Mouse (Mus musculus): ENCODE data around the gene Elavl2. TPM values are rescaled to one million over a fixed set of nuclear protein-coding genes. Genes with fewer than 3 reads are reported as not detected.

Elavl2 gene
- polyA plus RNA-seq (2015; fragmentation: Nextera tagmentation; extraction: Ambion mirVana): 0.20 and 0.22 TPM in 2 replicates

GRCm38 (mm10) chr4:91400423-91400822 lies at the start of gene Elavl2:
TSS of gene Elavl2 (minus strand) at chr4:91400785.
- no peak within 1 kb of the TSS for H3K4me3 ChIP-seq (replicated peaks)

GRCm38 (mm10) chr4:91447887-91448286 lies 47.3 kb upstream of the Elavl2 start:
- H3K4me1 ChIP-seq (replicated peaks): no peaks in the 10 kb centered on the region
- H3K27ac ChIP-seq (replicated peaks): no peak overlapping the region
- H3K36me3 ChIP-seq (replicated peaks): no peaks in the 10 kb centered on the region
- H3K4me3 ChIP-seq (replicated peaks): no peak overlapping the region
- WGBS (ENCODE audit: insufficient replicate concordance): 39% methylated on average over 2 of the region's 2 CpGs
- no peak overlapping the region for H3K9ac ChIP-seq
- ATAC-seq (ENCODE audit: insufficient read depth): no peak
- no peaks in the 10 kb centered on the region for H3K9me3 ChIP-seq (replicated peaks)
- no peak overlapping the region for H3K4me2 ChIP-seq
- H3K27me3 ChIP-seq: no peaks in the 10 kb centered on the region

More at GRCm38 (mm10) chr4:91400423-91400822, at the start of gene Elavl2:
- WGBS (ENCODE audit: insufficient replicate concordance): 7% methylated on average over 28 of the region's 28 CpGs
- Histone ChIP-seq H3K9ac (no peak within 1 kb of the TSS), H3K9me3 (replicated peaks) (no peaks in the 10 kb centered on the region), H3K4me2 (no peak within 1 kb of the TSS), H3K36me3 (replicated peaks) (no peaks in the 10 kb centered on the region), H3K27ac (replicated peaks) (no peak within 1 kb of the TSS), H3K4me1 (replicated peaks) (no peaks in the 10 kb centered on the region), H3K27me3 (peaks cover 13% of the 10 kb centered on the region)
- no peak for ATAC-seq (ENCODE audit: insufficient read depth)

GRCm38 (mm10) chr4:91415582-91415981 lies 15.0 kb upstream of the Elavl2 start:
- ATAC-seq (ENCODE audit: insufficient read depth): no peak
- Histone ChIP-seq H3K36me3 (replicated peaks) (no peaks in the 10 kb centered on the region), H3K27ac (replicated peaks) (no peak overlapping the region), H3K9ac (no peak overlapping the region), H3K4me2 (no peak overlapping the region), H3K27me3 (no peaks in the 10 kb centered on the region), H3K4me1 (replicated peaks) (no peaks in the 10 kb centered on the region), H3K9me3 (replicated peaks) (no peaks in the 10 kb centered on the region), H3K4me3 (replicated peaks) (no peak overlapping the region)
- 55% methylated on average over 1 of the region's 1 CpGs for WGBS (ENCODE audit: insufficient replicate concordance)

GRCm38 (mm10) chr4:91405047-91405446 lies 4.5 kb upstream of the Elavl2 start:
- Histone ChIP-seq H3K36me3 (replicated peaks) (no peaks in the 10 kb centered on the region), H3K27me3 (peaks cover 5% of the 10 kb centered on the region), H3K4me3 (replicated peaks) (no peak overlapping the region), H3K4me2 (no peak overlapping the region), H3K9ac (no peak overlapping the region), H3K9me3 (replicated peaks) (no peaks in the 10 kb centered on the region), H3K4me1 (replicated peaks) (no peaks in the 10 kb centered on the region), H3K27ac (replicated peaks) (no peak overlapping the region)
- ATAC-seq (ENCODE audit: insufficient read depth): no peak
- 65% methylated on average over 3 of the region's 3 CpGs for WGBS (ENCODE audit: insufficient replicate concordance)

DNA sequence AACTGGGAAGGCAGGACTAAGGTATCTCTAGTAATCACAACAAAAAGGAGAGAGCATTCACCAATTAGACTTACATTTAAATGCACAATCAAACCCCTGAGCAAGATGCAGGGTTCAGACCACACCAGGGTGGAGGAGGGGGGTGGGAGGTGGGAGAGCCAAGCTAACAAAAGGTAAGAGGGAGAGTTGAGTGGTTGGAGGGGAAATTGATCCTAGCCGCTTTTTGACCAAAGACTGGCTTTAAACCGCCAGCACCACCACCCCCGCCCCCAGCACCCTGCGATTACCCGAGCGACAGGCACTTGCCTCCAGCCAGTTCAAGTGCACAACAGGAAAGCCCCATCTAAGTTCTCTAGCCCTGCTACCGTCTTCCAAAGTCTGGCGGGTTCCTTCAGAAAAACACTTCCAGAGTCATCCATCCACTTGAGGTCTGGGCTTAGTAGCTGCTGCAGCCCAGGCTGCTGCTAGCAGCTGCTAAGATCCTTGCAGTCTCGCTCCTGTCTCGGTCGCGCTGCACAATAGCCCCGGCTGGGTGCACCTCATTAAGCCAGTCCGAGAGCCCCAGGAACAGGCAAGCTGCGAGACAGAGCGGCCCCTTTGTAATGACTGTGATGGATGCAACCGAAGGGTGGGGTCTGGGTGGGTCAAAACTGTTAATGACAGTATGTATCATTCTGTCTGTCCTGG lies 932 bp downstream of the Elavl2 start:
- Histone ChIP-seq H3K4me1 (replicated peaks) (no peaks in the 10 kb centered on the region), H3K9ac (no peak overlapping the region), H3K9me3 (replicated peaks) (no peaks in the 10 kb centered on the region), H3K4me2 (no peak overlapping the region), H3K27me3 (peaks cover 13% of the 10 kb centered on the region), H3K27ac (replicated peaks) (no peak overlapping the region), H3K4me3 (replicated peaks) (no peak overlapping the region), H3K36me3 (replicated peaks) (no peaks in the 10 kb centered on the region)
- no peak for ATAC-seq (ENCODE audit: insufficient read depth)
- WGBS (ENCODE audit: insufficient replicate concordance): 2% methylated on average over 17 of the region's 17 CpGs

GRCm38 (mm10) chr4:91391987-91392598 lies 8.5 kb downstream of the Elavl2 start:
- no peak overlapping the region for H3K4me2 ChIP-seq
- H3K27ac ChIP-seq (replicated peaks): no peak overlapping the region
- no peak overlapping the region for H3K9ac ChIP-seq
- no peaks in the 10 kb centered on the region for H3K27me3 ChIP-seq
- H3K36me3 ChIP-seq (replicated peaks): no peaks in the 10 kb centered on the region
- no peaks in the 10 kb centered on the region for H3K4me1 ChIP-seq (replicated peaks)
- ATAC-seq (ENCODE audit: insufficient read depth): no peak
- H3K4me3 ChIP-seq (replicated peaks): no peak overlapping the region
- H3K9me3 ChIP-seq (replicated peaks): no peaks in the 10 kb centered on the region
- WGBS (ENCODE audit: insufficient replicate concordance): 50% methylated on average over 5 of the region's 5 CpGs

- Histone ChIP-seq H3K4me1 (replicated peaks) (no peaks in the 10 kb centered on the region), H3K27me3 (no peaks in the 10 kb centered on the region; the same call in 1 of the 2 replicates), H3K36me3 (replicated peaks) (no peaks in the 10 kb centered on the region), H3K27ac (replicated peaks) (no peak overlapping the region), H3K9me3 (replicated peaks) (no peaks in the 10 kb centered on the region), H3K4me2 (no peak overlapping the region), H3K4me3 (replicated peaks) (no peak overlapping the region), H3K9ac (no peak overlapping the region)
- ATAC-seq (ENCODE audit: insufficient read depth): no peak
- WGBS (ENCODE audit: insufficient replicate concordance): 82% methylated on average over 3 of the region's 3 CpGs
Measured at GRCm38 (mm10) chr4:91387701-91388100, 12.9 kb downstream of the Elavl2 start.

GRCm38 (mm10) chr4:91381201-91381627 lies 19.4 kb downstream of the Elavl2 start:
- H3K9me3 ChIP-seq (replicated peaks): no peaks in the 10 kb centered on the region
- peaks cover 32% of the 10 kb centered on the region for H3K27me3 ChIP-seq
- H3K4me3 ChIP-seq (replicated peaks): no peak overlapping the region
- H3K9ac ChIP-seq: no peak overlapping the region
- 4% methylated on average over 13 of the region's 13 CpGs for WGBS (ENCODE audit: insufficient replicate concordance)
- no peak for ATAC-seq (ENCODE audit: insufficient read depth)
- H3K27ac ChIP-seq (replicated peaks): no peak overlapping the region
- H3K4me2 ChIP-seq: no peak overlapping the region
- H3K4me1 ChIP-seq (replicated peaks): no peaks in the 10 kb centered on the region
- H3K36me3 ChIP-seq (replicated peaks): no peaks in the 10 kb centered on the region

- 8% methylated on average over 24 of the region's 24 CpGs for WGBS (ENCODE audit: insufficient replicate concordance)
- H3K4me3 ChIP-seq (replicated peaks): no peak overlapping the region
- no peaks in the 10 kb centered on the region for H3K9me3 ChIP-seq (replicated peaks)
- H3K36me3 ChIP-seq (replicated peaks): no peaks in the 10 kb centered on the region
- peaks cover 39% of the 10 kb centered on the region for H3K27me3 ChIP-seq
- ATAC-seq (ENCODE audit: insufficient read depth): no peak
- no peak overlapping the region for H3K4me2 ChIP-seq
- H3K27ac ChIP-seq (replicated peaks): no peak overlapping the region
- no peak overlapping the region for H3K9ac ChIP-seq
- no peaks in the 10 kb centered on the region for H3K4me1 ChIP-seq (replicated peaks)
Measured at GRCm38 (mm10) chr4:91380341-91381117, 20.1 kb downstream of the Elavl2 start.

DNA sequence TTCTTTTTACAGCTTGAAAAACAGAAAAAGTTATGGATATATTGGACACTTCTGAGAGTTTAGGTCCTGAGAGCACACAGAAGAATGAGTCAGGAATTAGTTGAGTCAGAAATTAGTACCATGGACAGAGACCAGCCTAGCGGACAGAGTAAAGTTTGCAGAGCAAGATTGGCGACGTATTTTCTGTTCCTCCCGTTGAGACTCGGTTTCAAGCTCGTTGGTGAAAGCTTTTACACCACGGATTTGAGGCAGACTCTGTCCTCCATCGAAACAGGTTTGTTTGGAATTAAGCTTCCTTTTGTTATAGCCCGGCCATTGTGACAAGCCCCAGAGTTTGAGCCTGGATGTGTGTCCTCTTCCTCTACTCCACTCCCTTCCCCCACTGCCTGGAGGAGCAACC lies 21.0 kb downstream of the Elavl2 start:
- no peak overlapping the region for H3K4me2 ChIP-seq
- ATAC-seq (ENCODE audit: insufficient read depth): no peak
- H3K4me3 ChIP-seq (replicated peaks): no peak overlapping the region
- H3K4me1 ChIP-seq (replicated peaks): no peaks in the 10 kb centered on the region
- H3K36me3 ChIP-seq (replicated peaks): no peaks in the 10 kb centered on the region
- H3K9ac ChIP-seq: no peak overlapping the region
- H3K9me3 ChIP-seq (replicated peaks): no peaks in the 10 kb centered on the region
- H3K27ac ChIP-seq (replicated peaks): no peak overlapping the region
- 2% methylated on average over 9 of the region's 9 CpGs for WGBS (ENCODE audit: insufficient replicate concordance)
- peaks cover 48% of the 10 kb centered on the region for H3K27me3 ChIP-seq

DNA sequence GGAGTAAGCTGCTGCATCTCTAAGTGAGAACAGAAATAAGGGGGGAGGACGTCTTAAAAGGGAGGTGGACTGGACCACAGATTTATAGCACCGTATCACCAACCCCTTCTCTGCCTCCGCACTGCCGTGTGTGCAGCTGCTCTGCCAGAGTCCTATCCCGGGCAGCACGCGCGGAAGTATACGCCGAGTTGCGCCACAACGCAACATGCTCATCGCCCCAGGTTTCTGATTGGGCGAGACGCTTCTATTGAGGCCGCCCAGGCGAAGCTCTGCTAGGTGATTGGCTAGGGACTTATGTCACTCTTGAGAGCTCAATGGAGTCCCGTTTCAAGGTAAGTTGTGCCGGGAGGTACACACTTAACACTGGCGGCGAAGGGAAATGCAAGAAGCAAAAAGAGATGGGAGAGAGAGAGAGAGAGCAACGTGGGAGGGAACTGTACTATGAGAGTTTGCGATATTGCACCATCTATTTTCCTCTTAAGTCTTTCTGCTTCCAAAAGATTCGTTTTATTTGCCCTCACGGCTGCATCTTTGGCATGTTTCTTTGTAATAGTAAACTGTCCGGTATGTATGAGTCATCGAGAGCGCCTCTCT lies 24.2 kb downstream of the Elavl2 start:
- H3K9ac ChIP-seq: no peak overlapping the region
- peak; percentile 85 for ATAC-seq (ENCODE audit: insufficient read depth)
- H3K4me1 ChIP-seq (replicated peaks): peaks cover 8% of the 10 kb centered on the region
- peak overlapping the region; percentile 31 for H3K4me3 ChIP-seq (replicated peaks)
- no peaks in the 10 kb centered on the region for H3K9me3 ChIP-seq (replicated peaks)
- H3K4me2 ChIP-seq: peak overlapping the region; percentile 59
- WGBS (ENCODE audit: insufficient replicate concordance): under 1% methylated on average over 28 of the region's 28 CpGs
- H3K27me3 ChIP-seq: peaks cover 75% of the 10 kb centered on the region
- no peaks in the 10 kb centered on the region for H3K36me3 ChIP-seq (replicated peaks)
- H3K27ac ChIP-seq (replicated peaks): no peak overlapping the region
